Mouse (Mus musculus) splenic B cell, adult 2 months (primary cell): ENCODE measurements at regions not wholly inside any gene's neighbourhood (a gene's known extent, or its start where the extent isn't known, plus 50 kb on each side); places are given as distances from the start of the nearest gene placed in this dataset.

Experiments
- DNase-seq: peaks from one replicate; pipeline ENCODE4 v3.0.0-alpha.2; 2011; ENCODE audit warnings: low read depth, low spot score
- H3K27me3 ChIP-seq: 2 replicates; pipeline ENCODE4 v1.6.1; 2012; ENCODE audit warnings: mild to moderate bottlenecking, low read length, moderate library complexity, mixed read lengths; ENCODE audit not compliant: control insufficient read depth, poor library complexity, insufficient read depth, severe bottlenecking
- H3K36me3 ChIP-seq: 2 replicates; pipeline ENCODE4 v1.6.1; 2012; ENCODE audit warnings: mild to moderate bottlenecking, low read length, moderate library complexity, mixed read lengths; ENCODE audit not compliant: control insufficient read depth, poor library complexity, insufficient read depth, severe bottlenecking

DNA sequence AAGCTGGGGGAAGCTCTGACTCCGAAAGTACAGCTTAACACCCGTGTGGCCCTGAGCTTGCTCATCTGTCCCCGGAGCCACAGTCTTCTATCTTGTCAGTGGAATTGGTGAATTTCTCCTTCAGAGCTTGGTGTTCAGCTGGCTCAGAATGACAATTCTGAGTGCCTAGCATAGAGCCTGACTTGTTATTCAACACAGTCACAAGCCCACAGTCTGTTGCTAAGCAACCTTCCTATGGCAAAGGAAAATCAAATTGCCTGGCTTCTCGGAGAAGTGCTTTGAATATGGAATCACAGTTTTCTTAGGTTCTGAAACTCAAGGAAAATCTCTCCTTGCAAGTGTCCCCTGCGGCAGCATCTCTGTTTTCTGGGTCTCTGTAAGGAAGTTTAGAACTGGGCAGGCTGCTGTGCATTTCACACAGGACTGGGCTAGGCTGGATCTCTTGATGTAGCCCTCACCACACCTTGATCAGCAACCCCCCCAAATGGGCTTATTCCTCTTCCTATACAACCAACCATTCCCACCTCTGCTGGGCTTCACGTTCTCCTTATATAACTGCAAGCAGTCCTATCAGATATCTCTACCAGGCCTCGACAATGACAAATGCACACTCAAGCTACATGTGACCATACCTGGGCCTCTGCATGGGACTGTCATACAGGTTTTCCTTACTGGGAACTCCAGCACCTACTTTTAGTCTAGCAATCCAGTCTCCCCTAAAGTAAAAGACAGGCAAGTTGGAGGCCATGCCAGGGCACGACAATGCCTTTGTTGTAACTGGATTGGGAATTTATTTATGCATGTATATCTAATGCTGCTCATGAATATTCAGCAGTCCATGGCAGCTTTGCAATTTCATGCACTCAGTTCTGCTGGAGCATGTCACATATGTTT, 135.2 kb upstream of the Tbx20 start:
- Histone ChIP-seq H3K27me3 (no peaks in the 10 kb centered on the region), H3K36me3 (no peaks in the 10 kb centered on the region)
- no peak for DNase-seq

- DNase-seq, result no peak
- Histone ChIP-seq H3K27me3 (no peaks in the 10 kb centered on the region), H3K36me3 (no peaks in the 10 kb centered on the region)
These were observed 136.6 kb upstream of the Tbx20 start for GRCm38 (mm10) chr9:24910738-24911137.

DNA sequence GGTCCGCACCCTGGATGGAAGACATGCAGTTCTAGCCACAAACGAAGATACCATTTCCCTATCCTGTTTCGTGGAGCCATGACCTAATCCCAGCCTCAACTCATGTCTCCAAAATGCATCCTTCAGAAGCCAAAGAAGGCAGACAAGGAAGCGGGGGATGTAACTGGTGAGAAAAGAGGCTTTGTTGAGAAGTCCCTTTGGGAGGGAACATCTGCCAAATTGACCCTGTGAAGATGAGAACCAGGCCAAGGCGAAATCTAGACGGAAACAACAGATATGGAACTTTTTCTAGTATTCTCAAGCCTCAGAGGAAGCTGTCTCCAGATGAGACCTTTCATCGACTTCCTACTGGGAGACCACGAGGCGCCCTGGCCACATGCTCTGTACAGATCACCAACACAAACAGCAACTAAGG, 145.9 kb upstream of the Tbx20 start:
- DNase-seq, result no peak
- no peaks in the 10 kb centered on the region for H3K27me3 ChIP-seq
- H3K36me3 ChIP-seq, result no peaks in the 10 kb centered on the region

DNA sequence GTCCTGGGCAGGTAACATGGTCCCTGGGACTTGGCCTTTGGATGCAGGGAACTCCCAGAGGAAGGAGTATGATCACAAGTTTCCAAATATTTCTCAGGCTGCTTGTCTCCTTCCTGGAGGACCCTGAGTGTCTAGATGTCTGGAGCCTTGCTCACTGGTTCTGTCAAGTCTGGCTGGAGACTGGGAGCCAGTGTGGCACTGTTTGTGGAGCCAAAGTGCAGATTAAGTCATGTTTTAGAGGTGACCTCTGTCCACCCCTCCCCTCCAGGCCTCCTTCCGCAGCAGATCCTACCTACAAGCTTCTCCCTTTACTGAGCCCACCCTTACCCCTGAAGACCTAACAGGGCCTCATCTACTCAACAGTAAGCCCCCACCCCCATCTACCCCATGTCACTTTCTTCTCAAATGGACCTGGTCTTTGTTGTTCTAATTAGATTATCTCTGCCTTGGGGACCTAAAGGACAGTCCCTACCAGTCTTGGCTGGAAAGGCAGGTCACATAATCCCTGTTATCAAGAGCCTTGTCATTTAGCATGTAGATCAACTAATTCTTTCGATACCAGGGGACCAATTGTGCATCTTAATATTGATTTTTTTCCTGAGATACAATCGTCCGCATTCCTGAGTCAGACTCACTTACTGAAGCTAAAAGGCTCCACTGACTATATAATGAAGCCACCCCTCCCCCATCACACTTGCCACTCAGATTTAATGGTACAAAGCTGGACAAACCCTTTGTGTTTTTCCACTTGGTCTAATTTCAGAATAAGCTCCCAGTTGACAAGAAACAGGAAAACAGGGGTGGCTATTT, 148.2 kb upstream of the Tbx20 start:
- H3K36me3 ChIP-seq, result no peaks in the 10 kb centered on the region
- no peak for DNase-seq

DNA sequence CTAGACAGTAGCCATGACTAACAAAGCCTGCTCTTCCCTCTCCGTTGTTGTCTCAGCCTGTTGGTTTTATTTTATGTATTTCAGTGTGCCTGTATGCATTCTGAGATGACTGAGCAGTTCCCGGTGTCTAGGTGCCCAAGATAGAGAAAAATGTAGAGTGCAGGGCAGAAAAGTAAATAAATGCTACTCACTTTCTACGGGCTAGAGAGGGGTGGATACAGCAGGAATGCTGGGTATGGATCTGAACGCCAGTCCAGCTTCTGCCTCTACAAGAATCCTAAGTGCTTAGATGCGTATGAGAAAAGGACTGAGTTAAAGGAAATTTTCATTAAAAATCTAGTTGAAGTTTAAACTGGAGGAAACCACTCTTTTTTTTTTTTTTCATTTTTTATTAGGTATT, 149.4 kb upstream of the Tbx20 start:
- no peak for DNase-seq
- no peaks in the 10 kb centered on the region for H3K36me3 ChIP-seq
- no peaks in the 10 kb centered on the region for H3K27me3 ChIP-seq

More for the DNA sequence above, 148.2 kb upstream of the Tbx20 start:
- no peaks in the 10 kb centered on the region for H3K27me3 ChIP-seq

DNA sequence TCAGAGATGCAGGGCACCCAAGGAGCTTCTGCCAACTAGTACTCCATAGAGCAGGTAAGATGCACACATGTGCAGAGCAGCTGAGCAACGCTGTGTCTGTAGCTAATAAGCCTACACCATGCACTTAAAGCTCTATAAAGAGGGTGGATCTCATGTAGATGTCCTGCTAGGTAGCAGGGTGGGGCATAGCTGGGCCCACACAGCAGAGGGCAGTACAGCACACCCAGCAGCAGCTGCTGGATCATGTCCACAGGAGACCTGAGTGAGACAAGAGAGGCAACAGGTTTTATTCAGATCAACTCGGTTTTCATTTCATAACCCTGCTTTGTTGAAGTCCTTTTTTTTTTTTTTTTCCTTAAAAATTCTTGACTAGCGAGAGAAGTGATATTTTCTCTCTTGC, 151.5 kb upstream of the Gm10181 start:
- no peaks in the 10 kb centered on the region for H3K36me3 ChIP-seq
- no peaks in the 10 kb centered on the region for H3K27me3 ChIP-seq
- no peak for DNase-seq

- DNase-seq, result no peak
- no peaks in the 10 kb centered on the region for H3K36me3 ChIP-seq
- H3K27me3 ChIP-seq, result no peaks in the 10 kb centered on the region
These were observed 146.3 kb upstream of the Gm10181 start for GRCm38 (mm10) chr9:24942943-24943342.

DNA sequence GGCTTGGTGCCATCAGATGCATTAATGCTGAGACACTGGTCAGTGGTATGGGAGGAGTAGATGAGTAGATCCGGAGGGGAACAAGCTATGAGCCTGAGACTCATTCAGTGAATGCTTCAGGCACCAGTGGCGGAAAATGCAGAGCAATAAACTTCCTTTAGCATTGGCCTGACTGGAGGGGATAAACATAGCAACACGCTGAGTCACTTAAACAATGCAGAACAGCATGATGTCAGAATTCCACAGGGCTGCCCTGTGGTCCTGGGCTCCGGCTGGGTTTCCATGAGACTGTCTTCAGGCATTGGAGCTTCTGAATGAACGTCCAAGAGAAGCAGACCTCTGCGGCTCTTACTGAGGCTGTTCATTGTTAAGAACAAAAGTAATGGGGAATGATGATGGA, 145.4 kb upstream of the Gm10181 start:
- H3K36me3 ChIP-seq, result no peaks in the 10 kb centered on the region
- no peak for DNase-seq

DNA sequence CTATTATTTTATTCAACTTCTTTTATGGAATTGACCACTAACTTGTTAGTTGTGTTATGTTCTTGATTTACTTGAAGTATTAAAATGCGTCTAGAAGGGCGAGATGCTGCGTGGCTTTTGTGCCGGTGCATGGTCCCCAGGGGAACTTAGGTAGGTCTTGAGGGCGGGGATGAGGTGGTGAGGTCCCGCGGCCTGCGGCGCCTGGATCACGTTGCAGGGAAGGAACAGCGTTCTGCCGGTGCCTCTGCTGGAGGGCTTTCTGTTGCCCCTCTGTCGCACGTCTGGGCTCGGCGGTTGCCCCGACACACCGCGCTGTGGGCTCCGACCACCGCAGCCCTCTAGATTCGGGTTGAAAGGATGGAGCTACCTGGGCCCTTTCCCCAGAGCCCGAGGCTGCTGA, 136.7 kb upstream of the Gm10181 start:
- H3K36me3 ChIP-seq, result no peaks in the 10 kb centered on the region
- no peak for DNase-seq
- no peaks in the 10 kb centered on the region for H3K27me3 ChIP-seq

More for the DNA sequence above, 145.4 kb upstream of the Gm10181 start:
- no peaks in the 10 kb centered on the region for H3K27me3 ChIP-seq

GRCm38 (mm10) chr9:24955641-24956040, 133.6 kb upstream of the Gm10181 start:
- H3K27me3 ChIP-seq, result no peaks in the 10 kb centered on the region
- DNase-seq, result no peak
- H3K36me3 ChIP-seq, result no peaks in the 10 kb centered on the region

DNA sequence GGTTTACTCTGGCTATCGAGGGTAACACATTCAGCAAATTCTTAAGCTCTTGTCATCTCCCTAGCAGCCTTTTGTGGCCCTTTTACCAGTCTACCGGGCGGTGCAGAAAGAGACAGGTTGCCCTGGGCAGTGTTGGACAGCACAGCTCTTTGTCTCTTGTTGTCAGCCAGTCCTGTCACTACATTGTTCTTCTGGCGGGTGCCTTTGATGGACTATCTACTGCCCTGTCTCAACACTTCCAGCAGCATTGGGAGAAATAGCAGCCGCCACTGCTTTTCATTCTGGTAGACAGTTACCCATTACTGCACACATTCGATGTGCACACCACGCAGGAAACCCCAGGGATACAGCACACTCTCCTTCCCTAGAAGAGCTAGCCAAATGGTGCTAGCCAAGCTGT, 132.7 kb upstream of the Gm10181 start:
- DNase-seq, result no peak
- no peaks in the 10 kb centered on the region for H3K27me3 ChIP-seq

GRCm38 (mm10) chr9:24963290-24963689, 125.9 kb upstream of the Gm10181 start:
- no peak for DNase-seq
- Histone ChIP-seq H3K36me3 (no peaks in the 10 kb centered on the region), H3K27me3 (no peaks in the 10 kb centered on the region)

More for the DNA sequence above, 132.7 kb upstream of the Gm10181 start:
- no peaks in the 10 kb centered on the region for H3K36me3 ChIP-seq

- DNase-seq, result no peak
- H3K36me3 ChIP-seq, result no peaks in the 10 kb centered on the region
- no peaks in the 10 kb centered on the region for H3K27me3 ChIP-seq
These were observed 121.7 kb upstream of the Gm10181 start for GRCm38 (mm10) chr9:24967571-24967970.

- DNase-seq, result no peak
- H3K27me3 ChIP-seq, result no peaks in the 10 kb centered on the region
- H3K36me3 ChIP-seq, result no peaks in the 10 kb centered on the region
These were observed 115.0 kb upstream of the Gm10181 start for GRCm38 (mm10) chr9:24974021-24974741.

DNA sequence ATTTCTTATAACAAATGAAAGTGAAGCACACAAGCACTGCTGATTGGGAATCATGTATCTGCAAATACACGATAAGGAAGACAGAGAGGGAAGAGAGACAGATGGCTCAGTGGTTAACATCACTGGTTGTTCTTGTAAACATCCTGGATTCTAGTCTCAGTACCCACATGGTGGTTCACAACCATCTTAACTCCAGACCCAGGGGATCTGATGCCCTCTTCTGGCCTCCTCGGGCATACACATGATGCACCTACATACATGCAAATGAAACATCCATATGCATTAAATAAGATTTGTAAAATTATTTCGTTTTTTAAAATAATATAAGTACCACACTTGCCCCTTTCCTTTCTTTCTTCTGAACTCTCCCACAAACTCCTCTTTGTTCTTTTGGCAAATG, 106.4 kb upstream of the Gm10181 start:
- Histone ChIP-seq H3K27me3 (no peaks in the 10 kb centered on the region), H3K36me3 (no peaks in the 10 kb centered on the region)
- DNase-seq, result no peak
